Mouse (Mus musculus) urinary bladder, adult 18-20 months (tissue): ENCODE results near the gene Vmn2r32.
"Not testable (repeated sequence)": the region's sequence is repeated elsewhere in the genome, so short reads cannot be mapped to it uniquely, and the experiment has no call there.

ENCODE experiments used
- DNase-seq, 2 experiments: peaks; one replicate each; pipeline ENCODE4 v3.0.0; 2022; ENCODE audit warnings: low spot score in 2 of 2, mixed read lengths in 2 of 2

Vmn2r32 gene

DNA sequence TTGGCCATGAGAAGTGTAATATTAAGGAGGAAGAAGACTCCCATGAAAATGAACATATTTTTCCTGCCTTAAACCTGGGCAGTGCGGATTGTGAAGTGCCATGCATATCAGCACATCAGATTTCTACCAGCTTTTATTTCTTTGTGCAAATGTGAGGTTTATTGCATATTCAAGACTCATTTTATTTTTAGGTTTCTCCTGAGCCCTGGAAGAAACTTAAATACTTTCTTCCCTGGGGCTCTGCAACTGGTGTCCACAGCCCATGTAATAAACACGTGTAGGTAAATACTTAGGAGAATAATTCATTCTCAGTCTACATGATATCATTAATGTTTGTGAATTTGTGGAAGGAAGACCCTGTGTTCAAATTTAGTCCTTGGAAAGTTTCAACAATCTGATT, at the start of gene Vmn2r32:
TSS of gene Vmn2r32 (minus strand) at position 101 of the 400 bp plus-strand sequence.
- DNase-seq, result not testable (repeated sequence)
